Mouse (Mus musculus): Measurements from ENCODE around the gene Gpc2.

DNA sequence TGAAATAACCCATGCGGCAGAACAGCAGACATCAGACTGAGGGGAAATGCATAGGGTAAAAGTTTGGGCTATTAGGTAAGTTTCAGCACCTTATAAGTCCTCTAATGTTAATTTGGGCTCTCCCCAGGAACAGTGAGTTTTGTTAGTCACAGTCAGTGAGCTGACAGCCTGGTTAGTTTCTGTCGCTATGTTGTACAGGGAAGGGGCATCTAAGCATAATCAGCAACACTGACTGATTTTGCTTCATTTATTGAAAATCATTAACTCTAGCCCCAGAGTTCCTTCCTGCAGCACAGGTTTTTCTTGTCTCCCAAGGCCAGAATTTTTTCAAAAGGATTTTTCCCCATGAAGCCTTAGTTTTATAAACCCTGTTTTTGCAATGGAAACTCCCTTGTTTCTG, 46.0 kb downstream of the Gpc2 start:
- TF ChIP-seq CTCF (IDR thresholded peaks at IDR 0.05; ENCODE audit: low read depth, low read length): no peak
- TF ChIP-seq POLR2A (IDR thresholded peaks at IDR 0.05; ENCODE audit: borderline replicate concordance, low read depth, low read length): no peak

Data from bone marrow macrophage, adult 2 months (primary cell).